Mouse (Mus musculus): ENCODE data around the gene Adcy6.

Gene Adcy6

GRCm38 (mm10) chr15:98567278-98568134 lies 42.4 kb downstream of the Adcy6 start:
- peak; percentile 100 for DNase-seq (ENCODE audit: low spot score in 2 of 2)

DNA sequence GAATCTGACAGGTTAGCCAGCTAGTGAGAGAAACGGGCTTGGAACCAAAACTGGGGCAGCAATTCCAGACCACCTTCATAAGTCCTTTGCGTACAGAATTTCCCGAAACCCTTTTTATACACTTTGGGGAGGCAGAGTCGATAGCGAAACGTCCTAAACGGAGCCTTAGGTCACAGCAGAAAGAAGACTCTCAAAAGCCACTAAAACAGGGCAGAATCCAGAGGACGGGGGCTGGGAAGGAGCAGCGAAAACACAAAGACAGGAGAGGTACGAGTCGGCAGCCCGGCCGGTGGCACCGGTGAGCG lies 43.0 kb downstream of the Adcy6 start:
- no peak for DNase-seq (ENCODE audit: low spot score in 2 of 2)

- DNase-seq (ENCODE audit: low spot score in 2 of 2), result no peak
Measured at GRCm38 (mm10) chr15:98557186-98557585, 52.7 kb downstream of the Adcy6 start.

DNA sequence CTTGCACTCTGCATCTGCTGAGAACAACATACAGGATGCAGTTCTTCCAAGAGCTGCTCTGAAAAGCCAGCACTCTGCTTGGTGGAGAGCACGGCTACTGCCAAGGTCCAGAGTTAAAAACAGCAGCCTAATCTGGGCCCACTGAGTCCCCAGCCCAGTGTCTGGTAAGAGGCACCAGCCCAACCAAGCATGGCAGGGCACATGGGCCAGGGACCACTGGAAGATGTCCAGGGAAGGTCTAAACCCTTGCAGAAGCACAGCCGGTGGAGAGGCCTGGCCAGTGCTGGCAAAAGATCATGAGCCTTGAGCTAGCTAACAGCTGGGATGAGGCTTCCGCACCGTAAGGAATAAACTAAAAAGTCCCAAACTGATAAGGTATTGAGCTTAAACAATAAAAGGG lies 54.0 kb downstream of the Adcy6 start:
- no peak for DNase-seq (ENCODE audit: low spot score in 2 of 2)

- DNase-seq (ENCODE audit: low spot score in 2 of 2), result no peak
Measured at GRCm38 (mm10) chr15:98552758-98553157, 57.1 kb downstream of the Adcy6 start.

DNA sequence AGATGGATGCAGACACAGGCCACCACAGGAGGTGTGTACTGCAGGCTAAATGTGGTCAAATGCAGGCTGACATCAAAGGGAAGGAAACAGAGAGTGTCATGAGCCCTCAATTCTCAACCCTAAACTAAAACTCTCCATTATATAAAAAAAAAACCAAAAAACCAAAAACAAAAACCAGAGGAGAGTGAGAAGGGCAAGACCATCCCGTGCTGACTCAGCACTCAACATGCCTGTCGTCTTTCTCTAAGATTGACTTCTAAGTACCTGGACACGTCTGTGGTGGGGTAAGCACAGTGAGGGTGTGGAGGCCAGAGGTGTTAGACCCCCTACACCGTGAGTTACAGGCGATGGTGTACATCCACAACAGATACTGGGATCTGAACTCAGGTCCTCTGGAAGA lies 63.0 kb downstream of the Adcy6 start:
- DNase-seq (ENCODE audit: low spot score in 2 of 2), result no peak

DNA sequence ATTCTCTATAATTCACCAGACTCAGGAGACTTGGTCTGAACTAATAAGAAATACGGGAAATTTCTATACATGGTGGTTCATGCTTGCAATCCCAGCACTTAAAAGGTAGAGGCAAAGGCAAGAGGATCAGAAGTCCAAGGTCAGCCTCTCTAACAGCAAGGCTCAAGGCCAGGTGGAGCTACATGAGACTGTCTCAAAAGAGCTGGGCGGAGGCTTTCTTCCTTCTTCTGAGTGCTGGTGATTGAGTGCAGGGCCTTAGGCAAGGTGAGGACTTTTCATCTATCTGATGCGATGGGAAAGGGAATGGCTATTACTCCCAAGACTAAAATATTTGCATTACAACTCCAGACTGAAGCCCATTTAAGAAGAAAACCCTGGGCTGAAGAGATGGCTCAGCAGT lies 64.7 kb downstream of the Adcy6 start:
- no peak for DNase-seq (ENCODE audit: low spot score in 2 of 2)

DNA sequence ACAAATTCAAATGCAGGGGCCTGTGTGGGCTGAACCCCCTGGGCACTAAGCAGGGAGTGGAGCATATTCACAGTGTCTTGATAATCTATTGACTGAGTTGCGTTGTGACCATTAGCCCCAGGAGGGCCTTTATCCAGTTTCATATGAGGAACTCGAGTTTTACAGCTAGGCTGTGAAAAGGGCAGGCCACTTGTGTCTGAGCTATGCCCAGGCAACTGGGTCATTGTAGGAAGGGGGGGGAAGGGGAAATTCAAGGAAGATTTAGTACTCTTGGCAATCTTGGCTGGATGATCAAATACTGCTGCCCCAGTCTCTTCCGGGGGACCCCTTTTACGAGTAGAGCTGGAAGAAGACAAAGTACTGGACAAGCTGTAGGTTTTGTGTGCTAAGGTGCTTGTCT lies 66.5 kb downstream of the Adcy6 start:
- DNase-seq (ENCODE audit: low spot score in 2 of 2), result no peak

- DNase-seq (ENCODE audit: low spot score in 2 of 2), result no peak
Measured at GRCm38 (mm10) chr15:98541064-98541463, 68.8 kb downstream of the Adcy6 start.
